Mouse (Mus musculus): ENCODE results near the gene Pank3. TPM values are rescaled to one million over a fixed set of nuclear protein-coding genes. Genes with fewer than 3 reads are reported as not detected.

Pank3 gene
- total and polyA plus RNA-seq, 3 experiments: 18.2 to 40.2 (median 22.5) TPM

DNA sequence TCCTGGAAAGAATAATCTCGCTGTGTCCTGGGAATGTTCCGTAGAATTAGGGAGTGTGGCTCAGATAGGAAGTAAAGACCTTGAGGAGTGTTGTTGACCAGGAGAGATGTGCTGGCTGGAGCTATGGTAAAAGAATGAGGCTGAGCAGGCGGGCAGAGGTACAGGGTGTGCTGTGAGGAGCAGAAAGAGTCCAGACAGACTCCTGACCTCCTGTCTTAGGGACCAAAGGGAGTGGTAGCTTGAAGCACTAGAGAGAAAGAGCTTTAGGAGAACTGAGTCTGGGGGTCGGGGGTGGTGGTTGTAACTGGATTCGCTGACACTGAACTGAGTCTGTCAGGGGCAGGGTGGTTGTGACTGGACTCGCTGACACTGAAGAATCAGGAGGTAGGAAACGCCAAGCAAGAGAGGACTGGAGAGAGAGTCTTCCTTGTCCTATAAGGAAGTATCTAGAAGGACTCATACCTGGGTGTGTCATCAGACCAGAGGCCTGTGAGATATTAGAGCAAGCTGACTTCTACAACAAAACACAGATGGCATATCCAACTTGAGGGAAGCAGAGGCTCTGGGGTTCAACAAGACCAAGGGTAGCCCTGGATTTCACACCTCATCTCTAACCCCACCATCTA is 9.2 kb upstream of the Pank3 start:
- no peak overlapping the region for H3K27ac ChIP-seq (ENCODE audit: insufficient read depth, low read depth)
- in situ Hi-C loops (cut with MboI; ENCODE audit: low pct_ligation_motif_present, low pct_unique_long_range_greater_than_20kb, low sequenced_read_pairs) (no loop called here), dilution Hi-C loops (cut with MboI; ENCODE audit: extremely low pct_ligation_motif_present, extremely low pct_unique_long_range_greater_than_20kb, low sequenced_read_pairs) (no loop called here)
- H3K4me1 ChIP-seq (ENCODE audit: control insufficient read depth in 1 of 2, insufficient read depth in 2 of 2): no peaks in the 10 kb centered on the region
- H3K9ac ChIP-seq (ENCODE audit: insufficient read depth, low read depth): no peak overlapping the region
- no peaks in the 10 kb centered on the region for H3K27me3 ChIP-seq (replicated peaks)
- DNase-seq (ENCODE audit: extremely low read depth): no peak
- no peak overlapping the region for H3K4me2 ChIP-seq (ENCODE audit: insufficient read depth, low read depth, poor library complexity, severe bottlenecking)
- no peak for TF ChIP-seq UBTF (IDR thresholded peaks at IDR 0.05; ENCODE audit: low read depth, low read length)
- no peak for TF ChIP-seq CHD2 (IDR thresholded peaks at IDR 0.05; ENCODE audit: low read length)
- TF ChIP-seq JUN (IDR thresholded peaks at IDR 0.05; ENCODE audit: insufficient read depth, low read depth, low read length): no peak
- no peak for TF ChIP-seq USF2 (conservative IDR thresholded peaks at IDR 0.05; ENCODE audit: low read depth, low read length)
- no peak for TF ChIP-seq MXI1 (IDR thresholded peaks at IDR 0.05; ENCODE audit: low read depth, low read length)
- no peak for TF ChIP-seq E2F4 (IDR thresholded peaks at IDR 0.05; ENCODE audit: insufficient replicate concordance, low read depth, low read length)
- no peak for TF ChIP-seq NELFE (IDR thresholded peaks at IDR 0.05; ENCODE audit: low read depth, low read length)
- TF ChIP-seq ZC3H11A (IDR thresholded peaks at IDR 0.05; ENCODE audit: low read depth, low read length): no peak
- TF ChIP-seq RAD21 (IDR thresholded peaks at IDR 0.05; ENCODE audit: low read depth, low read length): no peak
- no peak for TF ChIP-seq ZMIZ1 (IDR thresholded peaks at IDR 0.05; ENCODE audit: low read depth, low read length)
- no peak for TF ChIP-seq SIN3A (IDR thresholded peaks at IDR 0.05; ENCODE audit: low read length)
- no peak for TF ChIP-seq MEF2A (IDR thresholded peaks at IDR 0.05; ENCODE audit: borderline replicate concordance, low read depth, low read length)
- TF ChIP-seq GABPA (IDR thresholded peaks at IDR 0.05; ENCODE audit: insufficient replicate concordance, low read depth, low read length): no peak
- TF ChIP-seq CHD1 (IDR thresholded peaks at IDR 0.05; ENCODE audit: low read depth, low read length): no peak
- TF ChIP-seq IRF4 (IDR thresholded peaks at IDR 0.05; ENCODE audit: low read depth, low read length): no peak
- no peak for TF ChIP-seq ZKSCAN1 (IDR thresholded peaks at IDR 0.05; ENCODE audit: borderline replicate concordance, low read depth, low read length)
- no peaks in the 10 kb centered on the region for H3K79me2 ChIP-seq (replicated peaks; ENCODE audit: control insufficient read depth, extremely low read depth, insufficient read depth, poor library complexity, severe bottlenecking)
- H3K4me3 ChIP-seq (replicated peaks in 1 of 3; ENCODE audit: low read depth in 2 of 3, low read length in 2 of 3, poor library complexity in 1 of 3): no peak overlapping the region
- no peaks in the 10 kb centered on the region for H3K36me3 ChIP-seq (replicated peaks in 1 of 2; ENCODE audit: control insufficient read depth in 1 of 2, insufficient read depth in 1 of 2, low read length in 1 of 2)
- no peaks in the 10 kb centered on the region for H3K9me3 ChIP-seq (replicated peaks; ENCODE audit: low read length)

DNA sequence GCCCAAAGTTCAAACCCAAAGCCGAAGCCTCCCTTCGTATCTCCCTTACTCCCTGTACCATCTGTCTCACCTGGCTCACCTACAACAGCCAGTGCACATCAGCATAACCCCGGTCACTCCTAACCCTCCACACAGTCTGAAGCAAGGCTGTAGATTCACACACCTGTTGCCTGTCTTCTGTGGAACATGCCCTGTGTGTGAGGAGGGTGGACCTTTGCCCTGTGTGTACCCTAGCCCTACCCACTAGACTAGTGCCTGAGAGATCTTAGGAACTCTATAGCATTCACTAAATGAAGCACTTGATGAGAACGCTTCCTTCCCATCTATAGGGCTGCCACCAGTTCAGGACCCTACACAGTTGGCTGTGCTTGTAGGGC is 8.7 kb upstream of the Pank3 start:
- H3K9me3 ChIP-seq (replicated peaks; ENCODE audit: low read length): no peaks in the 10 kb centered on the region
- no peaks in the 10 kb centered on the region for H3K79me2 ChIP-seq (replicated peaks; ENCODE audit: control insufficient read depth, extremely low read depth, insufficient read depth, poor library complexity, severe bottlenecking)
- no peak overlapping the region for H3K9ac ChIP-seq (ENCODE audit: insufficient read depth, low read depth)
- TF ChIP-seq SIN3A (IDR thresholded peaks at IDR 0.05; ENCODE audit: low read length) (no peak), RCOR1 (conservative IDR thresholded peaks at IDR 0.05; ENCODE audit: low read depth, low read length) (no peak), E2F4 (IDR thresholded peaks at IDR 0.05; ENCODE audit: insufficient replicate concordance, low read depth, low read length) (no peak), CTCF (conservative IDR thresholded peaks at IDR 0.05 in 1 of 2, IDR thresholded peaks at IDR 0.05 in 1 of 2; ENCODE audit: low read depth in 2 of 2, low read length in 2 of 2) (no peak), PAX5 (IDR thresholded peaks at IDR 0.05; ENCODE audit: low read length) (no peak), ZMIZ1 (IDR thresholded peaks at IDR 0.05; ENCODE audit: low read depth, low read length) (no peak), RAD21 (IDR thresholded peaks at IDR 0.05; ENCODE audit: low read depth, low read length) (no peak), JUN (IDR thresholded peaks at IDR 0.05; ENCODE audit: insufficient read depth, low read depth, low read length) (no peak), USF1 (IDR thresholded peaks at IDR 0.05; ENCODE audit: low read depth, low read length) (no peak), NRF1 (IDR thresholded peaks at IDR 0.05; ENCODE audit: low read depth, low read length) (no peak), JUND (conservative IDR thresholded peaks at IDR 0.05; ENCODE audit: low read depth, low read length) (no peak), MAX (IDR thresholded peaks at IDR 0.05; ENCODE audit: low read length) (no peak), ZNF384 (IDR thresholded peaks at IDR 0.05; ENCODE audit: low read depth, low read length) (no peak), MXI1 (IDR thresholded peaks at IDR 0.05; ENCODE audit: low read depth, low read length) (no peak), MAZ (IDR thresholded peaks at IDR 0.05; ENCODE audit: low read depth, low read length) (no peak)
- H3K4me3 ChIP-seq (replicated peaks in 1 of 3; ENCODE audit: low read depth in 2 of 3, low read length in 2 of 3, poor library complexity in 1 of 3): no peak overlapping the region
- H3K4me1 ChIP-seq (ENCODE audit: control insufficient read depth in 1 of 2, insufficient read depth in 2 of 2): no peaks in the 10 kb centered on the region
- no peak overlapping the region for H3K27ac ChIP-seq (ENCODE audit: insufficient read depth, low read depth)
- no peaks in the 10 kb centered on the region for H3K36me3 ChIP-seq (replicated peaks in 1 of 2; ENCODE audit: control insufficient read depth in 1 of 2, insufficient read depth in 1 of 2, low read length in 1 of 2)
- no peak for DNase-seq (ENCODE audit: extremely low read depth)
- no peak overlapping the region for H3K4me2 ChIP-seq (ENCODE audit: insufficient read depth, low read depth, poor library complexity, severe bottlenecking)
- dilution Hi-C loops (cut with MboI; ENCODE audit: extremely low pct_ligation_motif_present, extremely low pct_unique_long_range_greater_than_20kb, low sequenced_read_pairs) (no loop called here), in situ Hi-C loops (cut with MboI; ENCODE audit: low pct_ligation_motif_present, low pct_unique_long_range_greater_than_20kb, low sequenced_read_pairs) (no loop called here)
- H3K27me3 ChIP-seq (replicated peaks): no peaks in the 10 kb centered on the region
